Mouse (Mus musculus) heart, postnatal 25 days (tissue): ENCODE data around the gene Gm11634. TPM values are rescaled to one million over a fixed set of nuclear protein-coding genes. Genes with fewer than 3 reads are reported as not detected.

Source experiments
- DNase-seq: peaks from one replicate; pipeline ENCODE4 v3.0.0; 2022; ENCODE audit warnings: low spot score
- intact Hi-C: fragments of 180-260 bp; cut with DNase I; formaldehyde crosslinking; loops from one replicate; pipeline ENCODE4 v1.15.1; 2025
- total RNA-seq, 2 experiments: library from RNA; stranded (reverse); gene quantifications; 2 replicates each; pipeline ENCODE4 v1.2.3; 2021

Gm11634 gene
- total RNA-seq, 2 experiments from 2014 or later: not detected

DNA sequence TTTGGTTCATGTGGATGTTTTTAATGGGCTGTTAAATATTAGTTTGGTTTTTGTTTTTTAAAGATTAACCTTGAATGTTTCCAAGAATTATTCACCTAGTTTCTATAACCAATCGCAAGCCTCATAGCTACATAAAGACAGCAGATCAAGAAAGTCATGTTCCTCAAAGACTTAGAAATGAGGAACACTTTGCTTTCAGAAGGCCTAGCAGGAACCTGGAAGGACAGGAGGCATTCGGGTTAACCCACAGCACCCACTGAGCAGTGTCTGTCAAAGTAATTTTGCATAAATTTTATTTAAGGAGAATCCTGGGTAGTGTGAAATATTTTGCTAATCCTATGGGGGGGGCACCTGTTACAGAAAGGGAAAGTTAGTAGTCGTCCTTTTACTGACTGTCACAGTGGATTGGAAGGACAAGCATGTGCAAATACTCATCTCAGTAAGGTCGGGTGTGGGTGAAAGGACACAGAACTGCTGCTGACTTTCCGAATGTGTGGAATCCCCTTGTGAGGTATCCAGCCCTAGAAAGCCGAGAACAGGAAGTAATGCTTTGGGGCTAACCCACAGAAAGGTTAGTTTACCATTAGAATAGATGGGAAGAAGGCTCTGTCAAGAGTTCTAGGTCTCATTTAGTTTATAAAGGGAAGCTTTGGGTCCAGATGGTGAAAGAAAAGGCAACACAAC is 17.8 kb downstream of the Gm11634 start:
- intact Hi-C loops: no loop called here
- no peak for DNase-seq

DNA sequence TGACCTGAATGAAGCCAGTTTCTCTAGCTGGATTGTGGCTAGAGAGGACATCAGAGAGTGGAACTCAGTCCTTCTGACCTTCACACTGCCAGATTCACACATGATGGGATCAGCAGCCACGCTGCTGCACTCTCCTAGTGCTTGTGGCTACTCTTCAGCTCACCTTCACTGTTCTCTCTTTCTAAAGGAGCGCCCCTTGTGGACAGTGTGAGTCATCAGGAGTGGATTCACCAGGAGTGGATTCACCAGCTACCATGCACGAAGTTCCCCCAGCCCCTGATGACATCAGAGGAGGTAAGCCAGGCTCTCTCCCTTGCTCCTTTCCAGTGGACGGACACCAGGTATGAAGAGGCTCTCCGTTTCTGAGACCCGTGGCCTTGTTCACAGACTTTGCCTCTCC is 22.9 kb downstream of the Gm11634 start:
- intact Hi-C loops: no loop called here
- no peak for DNase-seq

DNA sequence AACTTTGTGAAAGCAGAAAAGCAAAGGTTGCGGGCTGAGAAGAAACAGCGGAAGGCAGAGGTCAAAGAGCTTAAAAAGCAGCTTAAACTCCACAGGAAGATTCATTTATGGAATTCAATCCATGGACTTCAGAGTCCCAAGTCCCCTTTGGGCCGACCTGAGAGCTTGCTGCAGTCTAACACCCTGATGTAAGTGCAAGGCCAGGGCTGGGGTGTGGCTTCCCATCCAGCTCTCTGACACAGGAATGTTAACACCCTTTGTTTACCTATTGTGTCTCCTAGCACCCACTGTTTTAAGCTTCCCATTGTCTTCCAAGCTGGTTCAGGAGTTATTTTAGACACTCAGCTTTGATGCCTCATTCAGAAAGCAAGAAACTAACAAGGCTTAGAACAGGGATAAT is 30.6 kb downstream of the Gm11634 start:
- DNase-seq: no peak
- intact Hi-C loops: no loop called here

DNA sequence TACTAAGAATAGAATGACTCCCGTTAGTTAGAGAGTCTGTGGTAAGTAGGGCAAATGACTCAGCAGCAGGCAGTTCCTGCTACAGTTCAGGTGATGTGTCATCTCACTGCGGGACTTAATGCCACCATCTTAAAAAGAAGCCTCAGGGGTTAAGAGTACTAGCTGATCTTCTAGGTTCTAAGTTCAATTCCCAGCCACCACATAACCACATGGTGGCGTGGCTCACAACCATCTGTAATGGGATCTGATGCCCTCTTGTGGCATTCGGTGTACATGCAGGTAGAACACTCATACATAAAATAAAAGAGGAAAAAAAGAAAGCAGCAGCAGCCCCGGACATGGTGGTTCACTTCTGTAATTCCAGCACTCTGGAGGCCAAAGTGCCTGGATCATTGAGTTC is 36.7 kb downstream of the Gm11634 start:
- intact Hi-C loops: no loop called here
- DNase-seq: no peak

DNA sequence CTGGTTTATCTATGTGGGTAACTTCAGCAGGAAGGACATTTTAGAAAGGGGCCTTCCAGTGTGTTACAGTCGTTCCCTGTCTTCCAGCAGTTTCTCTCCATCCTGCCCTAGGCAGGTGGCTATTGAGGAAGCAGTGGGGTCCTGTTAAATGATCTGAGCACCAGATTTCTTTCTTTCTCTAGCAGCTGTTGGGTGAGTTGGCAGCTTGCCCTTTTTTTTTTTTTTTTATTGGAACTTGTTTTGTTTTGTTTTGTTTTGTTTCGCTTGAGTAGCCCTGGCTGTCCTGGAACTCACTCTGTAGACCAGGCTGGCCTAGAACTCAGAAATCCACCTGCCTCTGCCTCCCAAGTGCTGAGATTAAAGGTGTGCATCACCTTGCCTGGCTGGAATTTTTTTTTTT is 42.1 kb downstream of the Gm11634 start:
- intact Hi-C loops: no loop called here

DNA sequence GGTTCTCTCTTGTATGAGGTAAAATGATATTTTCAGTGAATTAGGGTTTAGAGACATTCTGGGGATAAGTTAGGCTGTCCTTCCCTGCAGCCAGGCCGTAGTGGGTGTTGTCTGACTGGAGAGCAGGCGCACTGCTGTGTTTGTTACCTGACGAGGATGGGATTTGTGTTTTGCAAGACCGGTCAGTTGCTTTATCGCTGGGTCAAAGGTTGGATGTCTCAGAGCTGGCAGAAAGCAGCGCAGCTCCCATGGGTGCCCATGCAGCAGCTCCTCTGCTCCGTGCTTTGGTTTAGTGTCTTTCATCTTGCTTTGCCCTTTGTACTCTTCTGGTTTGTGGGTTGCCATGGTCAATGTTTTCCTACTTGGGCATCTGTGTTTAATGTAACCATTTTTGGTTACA is 42.5 kb downstream of the Gm11634 start:
- DNase-seq: no peak
- intact Hi-C loops: no loop called here

More for the DNA sequence above, 42.1 kb downstream of the Gm11634 start:
- no peak for DNase-seq

DNA sequence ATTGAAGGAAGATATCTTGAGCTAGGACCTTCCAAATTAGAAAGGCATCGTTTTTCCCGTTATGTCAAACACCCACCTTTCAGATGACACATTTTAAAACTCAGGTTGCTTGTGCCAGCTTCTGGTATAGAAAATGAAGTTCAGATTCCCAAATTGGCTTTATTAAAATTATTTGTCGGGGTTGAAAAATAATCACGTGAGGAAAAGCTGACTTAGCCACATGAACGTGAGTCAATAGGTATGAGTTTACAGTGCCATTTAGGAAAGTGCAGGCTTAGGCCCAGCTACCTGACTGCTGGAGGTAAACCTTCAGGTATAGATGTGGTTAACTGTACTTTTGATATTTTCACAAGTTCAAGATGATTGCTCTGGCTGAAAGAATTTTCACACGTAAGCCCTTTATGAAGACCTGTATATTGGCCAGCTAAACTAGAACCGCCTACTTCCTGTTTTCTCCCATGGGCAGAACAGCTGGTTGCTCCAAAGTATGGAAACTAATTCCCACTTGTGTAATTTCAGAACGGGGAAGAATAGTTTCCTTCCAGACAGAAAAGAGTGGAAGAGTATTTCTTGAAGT is 45.6 kb downstream of the Gm11634 start:
- DNase-seq: no peak
- intact Hi-C loops: loop anchor here (5.0 kb wide), 1 partner anchor 86 kb away; the partner anchor contains the start of gene Vat1

DNA sequence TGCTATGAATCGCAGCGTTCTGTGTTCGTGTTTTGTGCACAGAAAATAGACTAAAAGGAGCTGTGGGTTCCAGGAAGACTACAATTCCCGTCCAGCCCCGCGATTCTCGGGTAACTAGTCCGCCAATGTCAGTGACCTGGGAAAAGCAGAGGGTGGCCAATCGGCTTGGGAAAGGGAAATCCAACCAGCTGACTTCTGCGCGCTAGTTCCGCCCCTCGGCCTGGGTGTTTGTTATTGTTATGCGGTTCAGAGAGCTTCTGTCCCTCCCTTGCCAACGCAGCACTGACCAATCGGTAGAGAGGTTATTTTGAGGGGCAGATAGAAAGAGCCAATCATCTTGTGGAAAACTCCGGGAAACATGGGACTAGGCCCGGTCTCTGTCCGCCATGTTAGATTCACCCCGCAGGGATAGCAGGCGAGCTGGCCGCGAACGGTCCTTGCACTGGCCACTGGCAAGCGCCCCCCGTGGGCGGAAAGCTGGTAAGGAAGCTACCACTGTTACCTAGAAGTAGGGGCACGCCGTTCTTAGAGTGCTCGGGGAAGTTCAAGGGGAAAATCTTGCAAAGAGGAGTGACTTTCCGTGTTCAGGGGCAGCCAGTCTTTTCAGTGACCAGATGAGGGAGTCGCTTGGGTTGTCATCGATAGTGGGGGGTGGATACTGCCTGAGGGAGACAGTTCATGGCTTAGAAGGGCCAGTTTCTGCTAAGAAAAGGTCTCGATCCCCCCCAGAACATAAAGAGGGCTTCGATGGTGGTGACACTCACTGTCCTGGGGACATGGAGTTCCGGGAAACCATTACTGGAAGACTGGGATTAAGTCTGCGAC is 46.4 kb downstream of the Gm11634 start:
- intact Hi-C loops: loop anchor here (5.0 kb wide), 1 partner anchor 85 kb away; the partner anchor contains the start of gene Vat1
- peak; percentile 98 for DNase-seq

DNA sequence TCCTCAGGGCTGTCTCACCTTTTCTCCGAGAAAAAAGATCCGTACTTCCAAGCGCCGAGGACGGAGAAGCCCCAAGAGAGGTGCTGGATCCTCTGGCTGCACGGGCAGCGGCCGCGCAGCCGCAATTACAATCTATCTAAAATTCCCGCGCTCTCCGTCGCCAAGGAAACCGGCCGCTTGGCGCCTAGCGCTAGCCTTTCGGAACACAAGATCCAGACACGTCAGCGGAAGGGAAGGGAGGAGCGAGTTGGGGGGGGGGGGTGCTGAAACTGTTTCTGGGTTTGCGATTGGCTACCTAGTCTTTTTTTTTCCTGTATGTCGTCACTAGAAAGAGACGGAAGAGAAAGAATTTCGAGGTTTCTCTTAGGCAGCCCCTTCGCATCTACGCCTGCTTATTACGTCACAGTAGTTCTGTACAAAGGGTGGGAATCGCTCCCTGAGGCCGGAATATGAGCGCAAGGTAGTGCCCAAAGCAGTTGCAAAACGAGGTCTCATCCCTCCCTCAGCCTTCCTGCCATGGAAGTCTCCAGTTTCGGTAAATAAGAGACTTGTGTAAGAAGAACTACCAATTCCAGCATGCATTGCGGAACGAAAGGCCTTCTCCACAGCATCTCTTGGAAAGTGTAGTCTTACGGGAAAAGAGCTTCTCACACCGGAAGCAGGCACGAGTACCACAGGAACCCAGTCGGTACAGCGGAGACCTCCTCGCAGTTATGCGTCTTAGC is 47.1 kb downstream of the Gm11634 start, which contains the start of the genes Brca1 and Nbr1:
Brca1 (minus strand) TSS at position 205 of the 725 bp plus-strand sequence.
Nbr1 (plus strand) TSS at position 399 of the 725 bp plus-strand sequence.
- intact Hi-C loops: loop anchor here (5.0 kb wide), 1 partner anchor 85 kb away; the partner anchor contains the start of gene Vat1
- DNase-seq: peak; percentile 79

DNA sequence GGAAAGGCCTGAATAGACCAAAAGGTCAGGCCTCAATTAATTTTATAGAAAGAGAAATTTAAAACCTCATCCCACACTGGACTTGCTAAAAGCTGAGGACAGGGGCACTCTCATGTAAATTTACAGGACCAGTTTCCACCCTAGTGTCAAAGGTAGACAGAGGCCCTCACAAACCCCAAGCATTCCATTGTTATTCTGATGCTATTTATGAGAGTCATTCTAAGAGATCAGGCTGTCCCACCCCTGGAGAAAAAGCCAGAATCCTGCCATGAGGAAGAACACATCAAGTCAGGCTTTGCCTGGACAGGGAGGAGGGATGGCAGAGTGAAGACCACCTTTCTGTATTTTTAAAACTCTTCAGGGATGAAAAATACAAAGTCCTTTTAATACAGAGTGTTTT is 50.5 kb downstream of the Gm11634 start:
- intact Hi-C loops: no loop called here

DNA sequence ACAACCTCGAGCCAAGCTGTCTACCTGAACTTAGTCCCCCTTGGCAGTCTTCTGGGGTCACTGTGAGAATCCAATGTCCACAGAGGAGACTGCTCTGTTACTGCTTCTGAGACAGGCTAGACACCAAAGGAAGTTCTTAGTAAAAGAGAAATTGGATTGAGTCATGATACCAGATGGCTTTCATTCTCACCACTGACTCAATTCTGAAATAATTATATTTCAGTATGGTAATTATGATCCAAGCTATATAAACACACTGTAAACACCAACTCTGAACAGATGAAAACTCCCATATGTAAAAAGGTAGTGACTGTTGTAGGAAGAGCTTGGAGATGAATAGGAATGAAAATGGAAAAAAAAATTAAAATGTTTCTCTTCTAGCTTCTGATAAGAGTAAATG is 54.9 kb downstream of the Gm11634 start:
- intact Hi-C loops: no loop called here

More for the DNA sequence above, 50.5 kb downstream of the Gm11634 start:
- DNase-seq: no peak

More for the DNA sequence above, 54.9 kb downstream of the Gm11634 start:
- no peak for DNase-seq

Other genes with a start within 250 kb of the Gm11634 start
- gene G6pc, start 231.7 kb downstream of the Gm11634 start, total RNA-seq: not detected
- gene Aarsd1, start 181.6 kb downstream of the Gm11634 start, total RNA-seq: 10 to 100 TPM; 20.7 to 22.8 TPM
- 1 to 10 TPM; 8.5 to 9.1 TPM for gene Gm27029, start 174.5 kb downstream of the Gm11634 start, total RNA-seq
- gene Rundc1, start 174.2 kb downstream of the Gm11634 start, total RNA-seq: 10 to 100 TPM; 10.4 to 11.2 TPM
- 10 to 100 TPM; 69.0 to 80.2 TPM for gene Ptges3l, start 173.9 kb downstream of the Gm11634 start, total RNA-seq
- gene Rpl27, start 157.0 kb downstream of the Gm11634 start, total RNA-seq: 10 to 100 TPM; 46.7 to 56.2 TPM
- gene Ifi35, start 150.8 kb downstream of the Gm11634 start, total RNA-seq: 10 to 100 TPM; 12.0 to 13.7 TPM
- gene Rnd2, start 134.3 kb downstream of the Gm11634 start, total RNA-seq: 1 to 10 TPM; 5.7 to 6.2 TPM
- 10 to 100 TPM; 21.6 to 25.5 TPM for gene Vat1, start 133.0 kb downstream of the Gm11634 start, total RNA-seq
- under 1 TPM; 0.45 to 0.81 TPM for gene Brca1, start 47.3 kb downstream of the Gm11634 start, total RNA-seq
- gene Nbr1, start 47.1 kb downstream of the Gm11634 start, total RNA-seq: 100 to 1,000 TPM in 1 of 2 experiments, 10 to 100 TPM in 1; 89.9 to 101 TPM
- gene Tmem106a, start 17.0 kb downstream of the Gm11634 start, total RNA-seq: 1 to 10 TPM; 3.6 to 3.8 TPM
- 10 to 100 TPM; 39.1 to 39.3 TPM for gene Rdm1, start 27.9 kb upstream of the Gm11634 start, total RNA-seq
- gene Arl4d, start 66.3 kb upstream of the Gm11634 start, total RNA-seq: 10 to 100 TPM; 21.6 to 31.0 TPM
- gene Dhx8, start 133.7 kb upstream of the Gm11634 start, total RNA-seq: 10 to 100 TPM; 14.2 to 16.4 TPM
- gene Etv4, start 186.1 kb upstream of the Gm11634 start, total RNA-seq: under 1 TPM; 0.26 to 0.53 TPM